Mouse (Mus musculus) ovary, postnatal 36 days (tissue): ENCODE measurements at regions not wholly inside any gene's neighbourhood (a gene's known extent, or its start where the extent isn't known, plus 50 kb on each side); places are given as distances from the start of the nearest gene placed in this dataset.

Experiments
- DNase-seq: peaks from one replicate; pipeline ENCODE4 v3.0.0; 2022; ENCODE audit warnings: low spot score, mixed read lengths

DNA sequence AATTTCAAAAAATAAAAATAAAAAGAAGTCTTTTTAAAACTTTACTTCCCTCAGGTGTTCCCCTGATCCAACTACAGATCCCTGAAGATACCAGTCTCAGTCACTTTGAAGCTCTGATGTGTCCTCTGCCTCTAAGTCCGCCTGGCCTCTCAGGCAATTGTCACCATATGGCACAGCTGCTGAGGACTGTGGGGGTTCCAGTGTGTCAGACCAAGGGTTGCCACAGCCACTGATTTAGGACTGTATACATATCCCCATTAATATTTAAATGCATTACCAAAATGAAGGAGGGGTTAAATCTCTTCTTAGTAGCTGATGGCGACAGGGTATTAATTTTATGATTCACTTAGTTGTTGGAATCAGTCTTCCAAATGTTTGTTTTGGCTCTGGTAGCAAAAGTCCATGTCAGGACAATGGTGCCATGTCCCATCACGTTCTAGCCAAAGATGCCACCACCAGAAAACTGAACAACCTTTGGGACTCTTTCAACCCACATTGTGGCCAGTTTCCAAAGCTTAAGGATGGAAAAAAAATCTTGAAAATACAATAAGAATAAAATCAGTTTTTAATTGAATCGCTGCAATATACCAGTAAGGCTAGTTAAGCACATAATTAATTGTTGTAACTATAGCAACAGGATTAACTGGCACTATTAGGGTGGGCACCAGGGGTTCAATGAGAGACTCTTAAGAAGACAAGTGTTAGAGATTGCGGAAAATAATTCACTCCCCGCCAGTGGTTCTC lies 62.5 kb downstream of the Arrdc4 start:
- DNase-seq: no peak

DNA sequence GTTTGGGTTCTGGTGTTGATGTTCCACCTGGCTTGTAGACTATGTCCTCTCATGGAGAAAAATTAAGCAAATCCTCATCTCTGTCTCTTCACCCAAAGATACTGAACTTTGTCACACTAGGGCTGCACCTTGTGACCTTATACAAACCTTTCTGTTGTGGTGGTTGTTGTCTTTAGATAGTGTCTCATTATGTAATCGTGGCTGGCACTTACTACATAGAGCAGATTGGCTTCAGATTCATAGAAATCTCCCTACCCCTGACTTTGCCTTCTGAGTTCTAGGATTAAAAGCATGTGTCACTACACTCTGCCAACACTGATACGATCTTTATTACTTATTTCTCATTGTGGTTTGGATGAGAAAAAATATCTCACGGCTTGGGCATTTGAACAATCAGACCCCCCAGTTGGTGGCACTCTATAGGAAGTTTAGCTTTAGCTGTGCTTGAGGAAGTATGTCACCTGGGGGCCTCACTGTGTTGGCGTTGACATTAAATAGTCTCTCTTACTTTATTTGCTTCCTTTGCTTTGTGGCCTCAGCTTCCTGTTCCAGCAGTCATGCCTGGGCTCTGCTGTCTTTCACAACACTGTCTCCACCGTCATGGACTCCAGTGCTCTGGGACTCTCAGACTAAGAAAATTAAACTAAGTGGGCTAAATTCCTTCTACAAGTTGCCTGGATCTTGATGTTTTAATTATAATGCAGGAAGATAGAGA lies 66.0 kb downstream of the Arrdc4 start:
- DNase-seq: no peak

DNA sequence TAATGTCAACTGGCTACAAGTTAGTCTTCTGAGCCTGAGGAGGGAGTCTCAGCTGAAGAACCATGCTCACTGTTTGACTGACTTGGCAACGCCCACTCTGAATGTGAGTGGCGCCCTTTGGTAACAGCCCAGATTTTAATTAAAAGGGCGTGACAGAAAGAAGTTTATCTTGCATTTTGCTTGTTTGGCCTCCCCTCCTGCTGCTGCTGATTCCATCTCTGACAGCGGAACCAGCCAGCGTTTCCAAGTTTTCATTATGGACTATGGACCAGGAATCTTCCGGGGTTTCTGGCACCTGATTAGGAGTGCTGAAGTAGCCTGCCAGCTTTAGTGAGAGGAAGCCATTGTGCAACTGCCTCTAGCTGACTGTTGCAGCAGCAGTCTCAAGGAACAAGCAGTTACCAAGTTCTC lies 66.7 kb downstream of the Arrdc4 start:
- no peak for DNase-seq

DNA sequence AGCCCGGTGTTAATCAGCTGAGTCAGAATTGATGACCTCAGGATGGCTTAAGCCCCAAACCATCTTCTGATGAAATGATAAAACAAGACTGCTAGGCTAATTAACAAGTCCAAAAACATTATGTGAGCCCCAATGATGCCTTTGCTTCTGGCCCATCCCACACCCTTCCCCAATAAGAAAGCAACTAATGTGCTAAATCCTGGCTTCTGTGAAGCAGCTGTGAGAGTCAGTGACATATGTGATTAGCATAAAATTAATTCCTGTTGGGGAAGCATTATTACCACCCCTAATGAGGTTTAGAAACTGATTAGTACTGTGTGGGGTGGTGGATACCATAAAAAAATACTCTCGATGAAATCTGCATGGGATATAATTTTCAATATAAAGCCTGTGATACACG lies 69.3 kb downstream of the Arrdc4 start:
- DNase-seq: no peak

DNA sequence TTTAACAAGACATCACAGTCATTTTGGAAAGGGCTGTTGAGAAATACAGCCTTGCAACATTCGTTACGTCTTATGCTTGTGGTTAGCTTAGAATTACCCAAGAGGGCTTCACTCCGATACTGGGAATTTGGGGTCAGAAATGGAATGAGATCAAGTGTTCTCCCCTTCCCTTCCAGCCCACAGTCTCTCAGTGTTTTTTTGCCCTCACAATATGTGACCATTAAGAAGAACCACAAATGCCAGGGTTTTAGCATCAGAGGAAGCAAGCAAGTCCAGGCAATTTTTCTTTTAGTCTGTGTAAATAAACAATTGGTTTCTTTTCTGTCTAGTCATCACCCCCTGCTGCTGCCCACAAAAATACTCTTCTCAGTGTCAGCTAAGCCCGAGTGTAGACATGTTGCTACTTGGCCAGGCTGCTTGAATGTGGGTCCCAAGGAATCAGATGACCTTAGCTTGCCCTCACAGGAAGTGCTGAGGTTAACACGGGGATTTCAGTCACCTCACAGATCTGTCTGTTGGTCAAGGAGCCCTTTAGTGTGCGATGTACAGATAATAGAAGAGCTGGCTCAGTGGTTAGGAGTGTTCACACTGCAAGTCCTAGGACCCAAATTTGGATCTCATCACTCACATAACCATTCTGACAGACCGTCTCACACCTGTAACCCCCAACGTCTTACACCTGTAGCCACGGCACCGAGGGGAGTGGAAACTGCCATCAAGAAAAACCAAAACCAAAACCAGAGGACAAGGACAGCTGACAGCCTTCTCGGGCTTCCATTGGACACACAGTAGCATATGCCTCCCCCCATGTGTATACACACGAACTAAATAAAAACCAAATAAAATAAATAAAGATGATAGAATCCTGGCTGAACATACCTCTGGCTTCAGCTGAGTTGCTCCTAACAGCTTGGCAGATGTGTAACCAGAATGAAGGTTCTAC lies 81.0 kb downstream of the Arrdc4 start:
- no peak for DNase-seq

DNA sequence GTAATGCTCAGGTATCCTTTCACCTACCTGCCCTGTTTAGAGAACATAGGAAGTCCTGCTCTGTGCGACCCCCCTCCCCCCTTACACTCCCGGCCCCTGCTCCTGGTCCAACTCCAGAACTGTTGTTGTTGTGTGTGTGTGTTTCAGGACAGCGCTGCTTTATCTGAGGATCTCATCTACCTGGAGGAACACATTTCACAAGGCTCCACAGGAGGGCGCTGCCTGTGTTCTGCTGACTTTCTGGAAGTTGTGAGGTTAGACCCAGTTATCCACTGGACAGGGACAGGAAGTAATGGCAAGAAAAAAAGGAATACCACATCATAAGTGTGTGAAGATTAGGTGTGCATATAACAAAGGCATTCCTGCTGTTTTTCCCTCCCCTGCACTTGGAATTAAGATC lies 81.8 kb downstream of the Arrdc4 start:
- DNase-seq: no peak

DNA sequence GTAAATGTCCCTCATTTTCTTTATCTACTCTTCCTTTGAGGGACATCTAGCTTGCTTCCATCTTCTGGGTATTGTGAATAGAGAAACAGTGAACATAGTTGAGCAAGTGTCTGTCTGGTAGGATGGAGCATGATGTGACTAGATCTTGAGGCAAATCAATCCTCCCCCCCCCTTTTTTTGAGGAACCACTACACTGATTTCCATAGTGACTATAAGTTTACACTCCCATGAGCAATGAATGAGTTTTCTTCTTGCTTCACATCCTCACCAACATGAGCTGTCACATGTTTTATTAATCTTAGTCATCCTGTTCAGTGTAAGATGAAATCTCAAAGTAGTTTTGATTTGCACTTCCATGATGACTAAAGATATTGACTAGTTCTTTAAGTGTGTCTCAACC lies 92.7 kb downstream of the Arrdc4 start:
- DNase-seq: no peak

DNA sequence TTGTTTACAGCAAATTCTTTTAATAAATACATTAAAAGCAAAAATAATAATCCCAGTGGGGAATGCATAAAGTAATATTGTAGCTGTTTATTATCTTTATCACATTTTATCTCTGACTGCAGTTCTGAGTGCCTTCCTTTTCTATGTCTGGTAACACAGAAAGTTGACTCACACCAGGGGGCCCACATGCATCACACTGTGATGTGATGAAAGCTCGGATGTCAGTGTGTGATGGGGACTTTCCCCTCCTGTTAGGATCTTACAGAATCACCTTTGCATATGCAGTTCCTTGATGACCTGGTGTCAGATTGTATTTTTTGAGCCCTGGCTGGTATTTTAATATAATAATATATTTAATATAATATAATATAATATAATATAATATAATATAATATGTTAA lies 95.5 kb downstream of the Arrdc4 start:
- no peak for DNase-seq

DNA sequence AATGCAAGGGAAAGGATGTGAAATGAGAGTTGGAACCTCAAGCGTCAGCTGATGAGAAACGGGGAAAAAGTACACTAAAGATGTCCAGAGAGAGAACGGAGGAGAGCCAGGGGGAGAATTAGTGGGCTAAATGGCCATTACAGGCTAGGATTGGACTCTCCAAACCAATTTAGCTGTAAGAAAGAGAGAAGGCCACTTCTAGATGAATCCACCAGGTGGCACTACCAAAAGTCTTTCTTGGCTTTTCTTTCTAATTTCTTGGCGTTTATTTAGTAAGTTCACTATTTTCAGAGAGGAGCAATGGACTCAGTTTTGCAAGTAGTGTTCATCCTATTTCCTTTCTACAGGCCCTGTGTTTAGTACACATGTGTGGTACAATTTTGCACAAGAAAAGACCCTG lies 97.6 kb downstream of the Arrdc4 start:
- DNase-seq: no peak

DNA sequence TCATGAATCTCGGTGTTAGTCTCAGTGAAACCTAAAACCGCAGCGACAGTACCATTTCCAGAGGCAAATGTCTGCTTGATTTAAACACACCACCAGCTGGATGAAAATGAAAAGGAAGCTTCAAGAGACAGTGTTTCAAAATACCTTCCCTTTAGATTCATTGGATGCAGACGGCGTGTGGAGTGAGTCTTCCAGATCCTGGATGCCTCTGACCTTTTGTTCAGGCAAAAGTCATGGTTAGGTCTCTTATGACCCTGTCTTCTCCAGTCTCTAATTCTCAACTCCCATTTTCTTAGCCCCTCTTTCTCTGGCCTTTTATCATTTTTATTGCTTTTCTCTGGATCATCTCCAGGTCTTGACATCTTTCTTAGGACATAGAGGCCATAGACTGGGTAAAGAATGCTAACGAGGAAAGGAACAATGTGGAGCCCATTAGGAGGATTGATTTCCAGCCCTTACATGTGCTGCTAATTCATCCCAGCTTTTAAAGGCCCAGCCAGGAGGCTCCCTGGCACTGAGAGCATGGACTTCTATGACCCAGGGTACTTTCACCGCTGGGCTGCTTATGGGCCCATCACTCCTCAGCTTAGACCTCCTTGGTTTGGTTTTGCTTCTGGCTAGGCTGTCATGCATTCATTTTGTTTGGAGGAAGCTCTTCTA lies 111.4 kb downstream of the Arrdc4 start:
- DNase-seq: no peak

DNA sequence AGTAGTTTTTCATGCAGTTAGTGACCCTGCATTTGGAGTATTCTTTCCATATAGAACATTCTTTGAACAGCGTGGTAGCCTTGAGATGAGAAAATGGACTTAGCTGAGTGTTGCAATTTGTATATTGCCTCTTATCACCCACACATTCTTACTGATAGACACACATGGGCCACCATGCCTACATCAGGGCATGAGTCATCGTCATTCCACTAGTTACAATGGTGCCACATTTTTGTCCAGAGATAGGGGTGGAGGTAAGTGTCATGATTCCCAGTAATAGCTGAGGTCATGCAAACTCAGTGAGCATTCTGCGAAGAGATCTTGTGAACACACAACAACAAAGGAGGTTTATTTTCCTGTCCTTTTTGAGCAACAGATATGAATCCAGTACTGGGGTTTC lies 128.0 kb downstream of the Arrdc4 start:
- no peak for DNase-seq

DNA sequence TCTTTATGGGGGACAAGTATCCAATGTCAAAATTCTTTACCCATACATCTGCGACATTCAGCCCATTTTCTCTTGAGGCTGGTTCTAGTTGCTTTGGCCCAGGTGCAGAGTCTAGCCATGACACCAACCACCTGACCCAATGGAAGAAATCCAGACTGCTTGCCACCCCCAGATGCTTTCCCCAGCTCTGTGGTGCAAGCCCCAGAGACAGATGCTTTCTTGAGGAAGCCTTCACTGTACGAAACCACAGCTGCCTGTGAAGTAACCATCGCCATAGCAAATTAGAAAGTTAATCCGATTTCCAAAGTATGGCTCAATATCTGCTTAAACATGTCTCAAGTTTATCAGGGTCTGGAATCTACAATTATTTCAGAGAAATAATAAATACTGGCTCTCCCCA lies 138.5 kb downstream of the Arrdc4 start:
- no peak for DNase-seq

DNA sequence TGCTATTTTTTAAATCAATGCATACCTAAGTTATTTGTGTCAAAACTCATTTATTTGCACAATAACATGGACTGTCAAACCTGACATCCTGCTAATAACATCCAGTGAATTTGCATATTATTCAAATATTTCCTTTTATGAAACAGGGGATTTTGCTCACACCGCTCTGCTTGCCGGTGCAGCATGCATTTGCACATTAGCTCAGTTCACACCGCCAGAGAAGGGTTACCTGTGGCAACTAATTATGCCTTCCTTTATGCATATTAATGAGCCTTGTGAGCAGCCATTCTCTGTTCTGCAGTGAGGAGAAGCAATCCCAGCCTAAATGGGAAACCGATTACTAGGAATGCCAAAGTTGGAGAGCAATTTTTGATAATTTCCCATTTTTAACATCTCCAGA lies 141.9 kb downstream of the Arrdc4 start:
- DNase-seq: no peak

DNA sequence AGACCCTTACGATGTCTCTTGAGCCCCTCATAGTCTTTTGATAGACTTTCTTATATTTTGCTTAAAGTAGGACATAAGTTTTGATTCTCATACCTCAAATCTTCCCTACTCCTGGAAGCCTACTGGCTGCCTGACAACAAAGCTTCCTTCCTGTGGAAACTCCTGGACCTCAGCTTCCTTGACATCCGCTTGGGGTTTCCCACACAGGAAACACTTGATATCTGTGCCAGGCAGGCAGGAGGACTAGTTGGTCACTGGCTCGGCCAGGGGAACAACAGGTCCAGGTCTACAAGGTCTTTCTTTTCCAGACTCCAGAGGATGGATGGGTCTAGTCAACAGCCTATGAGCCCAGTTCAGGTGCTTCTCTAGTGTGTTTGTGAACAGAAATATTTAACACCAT lies 142.8 kb downstream of the Arrdc4 start:
- no peak for DNase-seq

DNA sequence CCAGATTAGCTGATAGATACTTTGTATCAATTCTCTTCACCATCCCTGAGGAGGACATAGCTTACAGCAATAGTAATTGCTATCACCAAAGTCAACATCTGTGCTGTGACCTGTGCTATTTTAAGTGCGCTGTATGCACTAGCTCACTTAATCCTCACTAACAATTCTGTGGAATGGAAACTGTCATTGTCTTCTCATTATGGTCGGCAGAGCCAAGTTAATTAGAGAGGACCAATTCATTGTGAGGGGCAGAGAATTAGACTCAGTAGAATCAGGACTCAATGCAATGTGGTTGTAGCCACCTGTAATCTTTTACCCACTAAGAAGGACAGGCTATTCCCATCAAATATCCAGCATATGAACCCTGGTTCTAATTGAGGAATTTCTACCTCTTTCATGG lies 145.3 kb downstream of the Arrdc4 start:
- no peak for DNase-seq

DNA sequence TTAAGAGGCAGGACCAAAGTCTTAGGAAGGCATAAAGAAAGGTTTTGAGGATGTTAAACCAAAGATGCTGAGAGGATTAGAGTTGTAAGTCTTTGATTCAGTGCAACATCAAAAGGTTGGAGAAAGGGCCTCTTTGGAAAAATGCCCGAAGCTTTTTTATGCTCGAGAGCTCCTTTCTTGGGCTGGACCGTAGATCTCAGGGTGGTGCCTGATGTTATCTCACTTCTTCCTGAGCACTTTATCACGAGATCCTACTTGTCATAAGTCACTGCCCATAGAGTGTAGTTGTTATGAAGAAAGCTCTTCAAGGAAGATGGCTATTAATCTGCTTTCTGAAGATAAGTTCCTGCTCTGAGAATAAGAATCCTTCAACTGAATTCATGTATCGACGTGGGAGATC lies 147.0 kb downstream of the Arrdc4 start:
- DNase-seq: no peak

DNA sequence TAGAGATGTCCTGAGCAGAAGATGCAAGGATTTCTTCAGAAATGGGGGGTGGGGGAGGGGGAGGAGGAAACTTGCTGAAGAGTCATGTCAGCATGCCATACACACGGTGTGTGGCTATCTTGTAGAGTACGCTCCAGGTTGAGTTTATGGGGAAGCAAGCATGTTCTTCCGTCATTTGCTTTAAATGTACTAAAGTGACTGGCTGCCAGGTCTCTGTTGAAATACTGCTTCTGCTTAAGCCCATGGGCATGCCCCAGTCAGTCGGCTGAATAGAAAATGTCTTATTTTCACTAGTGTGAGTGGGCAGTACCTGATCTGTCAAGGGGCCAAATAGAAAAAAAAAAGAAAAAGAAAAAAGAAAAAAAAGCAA lies 155.0 kb downstream of the Arrdc4 start:
- no peak for DNase-seq

DNA sequence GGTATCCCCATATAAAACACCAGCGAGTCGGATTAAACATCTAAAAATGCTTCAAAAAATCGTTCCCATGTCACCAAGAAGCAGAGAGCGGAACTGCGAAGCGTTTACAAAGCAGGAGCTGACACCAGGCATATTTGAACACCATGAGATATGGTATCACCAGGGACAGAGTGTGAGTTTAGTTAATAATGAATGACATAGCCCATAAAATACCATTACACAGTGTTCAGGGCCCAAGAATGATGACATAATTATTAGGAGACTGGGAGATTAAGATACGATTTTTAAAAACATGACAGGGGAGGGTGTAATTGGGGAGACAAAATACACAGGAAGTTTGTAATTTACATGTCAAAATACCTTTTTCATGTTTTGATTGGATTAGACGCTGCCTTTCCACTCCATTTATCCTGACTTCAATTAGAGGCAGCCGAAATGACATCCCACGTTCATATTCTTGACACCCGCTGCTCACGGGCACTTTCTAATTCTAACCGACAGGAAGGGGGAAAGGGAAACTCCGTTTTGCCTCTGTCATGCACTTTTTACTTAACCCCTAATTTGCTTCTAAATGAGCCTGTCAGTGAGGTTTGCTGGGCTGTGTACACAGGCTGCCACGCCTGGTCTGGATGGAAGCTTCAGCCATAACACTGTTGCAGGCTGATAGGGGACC lies 155.6 kb downstream of the Arrdc4 start:
- no peak for DNase-seq

DNA sequence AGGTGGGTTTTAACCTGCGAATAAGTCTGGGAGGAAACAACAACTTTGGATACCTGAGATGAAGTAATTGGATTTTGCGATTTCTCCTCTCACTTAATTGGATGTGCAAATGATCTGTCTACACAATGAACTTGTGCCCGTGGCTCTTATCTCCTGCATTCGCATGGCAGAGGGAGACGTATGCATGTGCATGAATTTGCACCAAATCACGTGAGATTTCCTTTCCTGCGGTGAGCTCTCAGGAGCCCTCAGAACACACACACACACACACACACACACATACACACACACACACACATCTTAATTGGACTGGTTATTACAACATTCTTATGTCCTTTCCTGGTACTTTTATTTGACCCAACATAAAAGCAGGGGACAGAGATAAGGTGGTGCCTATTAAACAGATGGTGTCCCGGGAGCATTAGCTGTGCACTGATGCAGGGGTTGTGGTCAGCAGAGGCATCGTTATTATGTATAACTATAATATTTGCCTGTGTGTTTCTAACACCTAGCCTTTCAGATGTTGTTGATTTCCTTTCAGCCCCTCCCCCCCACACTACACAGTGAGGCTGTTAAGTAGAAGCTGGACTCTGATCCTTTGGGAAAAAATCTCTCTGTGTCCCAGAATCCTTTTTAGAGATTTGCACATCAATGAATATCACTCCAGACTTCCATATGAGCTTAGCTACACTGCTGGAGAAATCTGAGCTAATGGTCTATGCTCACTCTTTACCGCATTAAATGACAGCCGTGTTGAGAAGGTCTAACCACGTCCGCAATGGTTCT lies 166.3 kb downstream of the Arrdc4 start:
- DNase-seq: no peak

DNA sequence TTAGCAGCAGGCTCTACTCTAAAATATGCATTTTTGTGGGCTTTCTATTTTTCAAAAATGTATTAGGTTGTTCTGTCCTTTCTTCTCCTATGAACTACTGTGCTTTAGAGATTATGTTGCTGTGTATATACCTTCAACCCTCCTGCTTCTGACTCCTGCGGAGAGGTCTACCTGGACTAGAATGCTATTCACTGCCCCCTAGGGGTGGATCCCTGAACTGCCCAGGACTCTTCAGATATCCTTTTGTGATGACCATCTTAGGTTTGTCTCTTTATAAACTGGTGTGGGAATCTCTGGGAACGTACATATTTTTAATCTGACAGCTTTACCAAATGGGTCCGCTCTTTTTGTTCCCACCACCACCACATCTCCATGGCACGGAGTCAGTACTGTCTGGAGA lies 168.4 kb downstream of the Arrdc4 start:
- DNase-seq: peak; percentile 41

DNA sequence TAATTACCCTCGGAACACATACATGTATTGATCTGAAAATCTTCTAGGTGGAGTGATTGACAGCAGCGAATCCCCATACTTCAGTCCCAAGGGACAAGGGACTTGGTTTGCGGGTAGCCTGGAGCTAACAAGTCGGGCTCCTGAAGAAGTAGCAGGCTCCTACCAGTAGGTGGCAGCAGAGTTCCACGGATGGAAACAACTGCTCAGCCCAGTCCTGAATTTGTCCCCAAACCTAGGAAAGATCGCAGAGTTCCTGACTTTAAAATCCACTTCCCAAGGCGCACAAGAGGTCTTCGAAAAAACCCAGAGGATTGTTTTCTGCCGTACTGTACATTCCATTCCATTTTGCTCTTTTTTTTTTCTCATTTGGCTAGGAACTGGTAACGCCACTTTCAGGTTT lies 169.4 kb downstream of the Arrdc4 start:
- peak; percentile 77 for DNase-seq
